Mouse (Mus musculus): ENCODE data around the gene 4930503E14Rik. TPM values are rescaled to one million over a fixed set of nuclear protein-coding genes. Genes with fewer than 3 reads are reported as not detected.
"Not testable (repeated sequence)": the region's sequence is repeated elsewhere in the genome, so short reads cannot be mapped to it uniquely, and the experiment has no call there.

The 4930503E14Rik gene
- not detected for polyA plus RNA-seq (2017; shearing (Covaris generic))

- not testable (repeated sequence) for ATAC-seq
Observed at GRCm38 (mm10) chr14:44213154-44213553, at the start of gene 4930503E14Rik. Gene 4930503E14Rik, minus strand, starts transcription at chr14:44213254.

DNA sequence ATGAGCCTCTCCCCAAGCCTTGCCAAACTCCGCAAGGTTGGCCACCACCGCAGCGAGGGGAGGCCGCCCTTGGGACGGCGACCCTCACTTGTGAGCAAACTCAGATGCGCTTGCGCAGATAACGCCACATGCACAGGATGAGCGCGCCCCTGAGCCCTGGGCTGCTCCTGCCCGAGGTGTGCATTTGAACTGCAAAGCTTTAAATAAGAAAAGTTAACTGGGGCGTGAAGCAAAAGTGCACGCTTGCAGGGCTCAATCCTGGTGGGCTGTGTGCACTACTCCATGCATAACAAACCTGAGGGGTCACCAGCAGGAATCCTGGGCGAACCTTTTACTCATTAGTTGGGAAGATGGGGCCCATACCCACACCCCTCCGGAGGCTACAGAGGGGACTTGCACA, 35.0 kb upstream of the 4930503E14Rik start:
- no peak for ATAC-seq

GRCm38 (mm10) chr14:44197361-44197760, 15.7 kb downstream of the 4930503E14Rik start, which contains the start of gene Gm8212:
Gene Gm8212, plus strand, starts transcription at chr14:44197661.
- ATAC-seq, result not testable (repeated sequence)

- ATAC-seq, result not testable (repeated sequence)
Observed at GRCm38 (mm10) chr14:44123551-44123950, 89.5 kb downstream of the 4930503E14Rik start, which contains the start of gene Gm3327. Gene Gm3327, plus strand, starts transcription at chr14:44123851.

Other genes starting within 250 kb of the 4930503E14Rik start
- not detected for gene Ang6, start 211.0 kb downstream of the 4930503E14Rik start, polyA plus RNA-seq (2017; shearing (Covaris generic))
- under 1 TPM in 1 of 3 experiments, not detected in 2; 0.85 TPM for gene Ear2, start 110.6 kb downstream of the 4930503E14Rik start, polyA plus RNA-seq (2017; shearing (Covaris generic))
- not detected for gene Gm3327, start 89.4 kb downstream of the 4930503E14Rik start, polyA plus RNA-seq (2017; shearing (Covaris generic))
- not detected for gene Gm8212, start 15.6 kb downstream of the 4930503E14Rik start, polyA plus RNA-seq (2017; shearing (Covaris generic))
- gene Gm8220, start 72.3 kb upstream of the 4930503E14Rik start, polyA plus RNA-seq (2017; shearing (Covaris generic)), result not detected
- gene Gm5930, start 125.3 kb upstream of the 4930503E14Rik start, polyA plus RNA-seq (2017; shearing (Covaris generic)), result not detected
- not detected for gene Gm8229, start 152.1 kb upstream of the 4930503E14Rik start, polyA plus RNA-seq (2017; shearing (Covaris generic))
- not detected for gene Gm3371, start 197.4 kb upstream of the 4930503E14Rik start, polyA plus RNA-seq (2017; shearing (Covaris generic))
- gene Gm8232, start 220.4 kb upstream of the 4930503E14Rik start, polyA plus RNA-seq (2017; shearing (Covaris generic)), result not detected

All from inflammation-experienced regulatory T-cells, adult 6 months (primary cell).